Mouse (Mus musculus): ENCODE data around the gene Use1. TPM values are rescaled to one million over a fixed set of nuclear protein-coding genes. Genes with fewer than 3 reads are reported as not detected.
"Not testable (repeated sequence)": the region's sequence is repeated elsewhere in the genome, so short reads cannot be mapped to it uniquely, and the experiment has no call there.

Gene Use1
- polyA plus RNA-seq (2014; fragmentation: Nextera tagmentation; extraction: Ambion mirVana): 92.1 and 95.3 TPM in 2 replicates

- DNase-seq (ENCODE audit: low spot score) (peak; percentile 94), ATAC-seq (ENCODE audit: insufficient number of reproducible peaks, low FRiP score, low TSS enrichment, low read depth) (peak; percentile 77)
- Histone ChIP-seq H3K4me1 (ENCODE audit: control insufficient read depth, insufficient read depth, low read length) (peaks cover 3% of the 10 kb centered on the region; the same call in 1 of the 2 replicates), H3K9ac (ENCODE audit: low read length) (peak within 1 kb of the TSS; percentile 62), H3K9me3 (ENCODE audit: control insufficient read depth, low read length) (no peaks in the 10 kb centered on the region), H3K4me2 (ENCODE audit: low read depth, severe bottlenecking) (peak within 1 kb of the TSS; percentile 76), H3K27ac (replicated peaks; ENCODE audit: low read depth, low read length) (peak within 1 kb of the TSS; percentile 63), H3K4me3 (ENCODE audit: low read depth, low read length) (peak within 1 kb of the TSS; percentile 48), H3K27me3 (ENCODE audit: control insufficient read depth, insufficient read depth, low read length) (no peaks in the 10 kb centered on the region), H3K36me3 (ENCODE audit: control insufficient read depth, insufficient read depth, low read length) (peaks cover 2% of the 10 kb centered on the region; the same call in 1 of the 2 replicates)
- WGBS: under 1% methylated on average over 56 of the region's 56 CpGs
Observed at GRCm38 (mm10) chr8:71366771-71367528, at the start of gene Use1. TSS of gene Use1 (plus strand) at chr8:71366848.

GRCm38 (mm10) chr8:71318610-71319009 lies 48.0 kb upstream of the Use1 start:
- H3K4me3 ChIP-seq (ENCODE audit: low read depth, low read length); ATAC-seq (ENCODE audit: insufficient number of reproducible peaks, low FRiP score, low TSS enrichment, low read depth); H3K27me3 ChIP-seq (ENCODE audit: control insufficient read depth, insufficient read depth, low read length); H3K27ac ChIP-seq (replicated peaks; ENCODE audit: low read depth, low read length); H3K4me2 ChIP-seq (ENCODE audit: low read depth, severe bottlenecking); DNase-seq (ENCODE audit: low spot score); H3K9me3 ChIP-seq (ENCODE audit: control insufficient read depth, low read length); H3K4me1 ChIP-seq (ENCODE audit: control insufficient read depth, insufficient read depth, low read length); H3K9ac ChIP-seq (ENCODE audit: low read length); H3K36me3 ChIP-seq (ENCODE audit: control insufficient read depth, insufficient read depth, low read length): not testable (repeated sequence)
- WGBS: 85% methylated on average over 5 of the region's 5 CpGs

- H3K4me2 ChIP-seq (ENCODE audit: low read depth, severe bottlenecking); H3K9ac ChIP-seq (ENCODE audit: low read length): not testable (repeated sequence)
Observed at GRCm38 (mm10) chr8:71319760-71320159, 46.9 kb upstream of the Use1 start.

GRCm38 (mm10) chr8:71322939-71323338 lies 43.7 kb upstream of the Use1 start:
- Histone ChIP-seq H3K9me3 (ENCODE audit: control insufficient read depth, low read length) (no peaks in the 10 kb centered on the region), H3K27me3 (ENCODE audit: control insufficient read depth, insufficient read depth, low read length) (no peaks in the 10 kb centered on the region), H3K36me3 (ENCODE audit: control insufficient read depth, insufficient read depth, low read length) (peaks cover 17% of the 10 kb centered on the region; the same call in 1 of the 2 replicates), H3K4me3 (ENCODE audit: low read depth, low read length) (no peak overlapping the region), H3K27ac (replicated peaks; ENCODE audit: low read depth, low read length) (no peak overlapping the region), H3K9ac (ENCODE audit: low read length) (no peak overlapping the region), H3K4me1 (ENCODE audit: control insufficient read depth, insufficient read depth, low read length) (no peaks in the 10 kb centered on the region), H3K4me2 (ENCODE audit: low read depth, severe bottlenecking) (no peak overlapping the region)
- DNase-seq (ENCODE audit: low spot score): no peak
- WGBS: 92% methylated on average over 3 of the region's 3 CpGs
- ATAC-seq (ENCODE audit: insufficient number of reproducible peaks, low FRiP score, low TSS enrichment, low read depth): no peak

More at GRCm38 (mm10) chr8:71319760-71320159, 46.9 kb upstream of the Use1 start:
- not testable (repeated sequence) for H3K4me3 ChIP-seq (ENCODE audit: low read depth, low read length); ATAC-seq (ENCODE audit: insufficient number of reproducible peaks, low FRiP score, low TSS enrichment, low read depth); H3K27me3 ChIP-seq (ENCODE audit: control insufficient read depth, insufficient read depth, low read length); DNase-seq (ENCODE audit: low spot score); H3K9me3 ChIP-seq (ENCODE audit: control insufficient read depth, low read length); H3K27ac ChIP-seq (replicated peaks; ENCODE audit: low read depth, low read length); H3K4me1 ChIP-seq (ENCODE audit: control insufficient read depth, insufficient read depth, low read length)
- WGBS: 82% methylated on average over 2 of the region's 2 CpGs
- H3K36me3 ChIP-seq (ENCODE audit: control insufficient read depth, insufficient read depth, low read length): peaks cover 11% of the 10 kb centered on the region; the same call in 1 of the 2 replicates

GRCm38 (mm10) chr8:71324848-71325247 lies 41.8 kb upstream of the Use1 start:
- DNase-seq (ENCODE audit: low spot score): no peak
- Histone ChIP-seq H3K4me1 (ENCODE audit: control insufficient read depth, insufficient read depth, low read length) (no peaks in the 10 kb centered on the region), H3K27me3 (ENCODE audit: control insufficient read depth, insufficient read depth, low read length) (no peaks in the 10 kb centered on the region), H3K36me3 (ENCODE audit: control insufficient read depth, insufficient read depth, low read length) (peaks cover 22% of the 10 kb centered on the region; the same call in 1 of the 2 replicates), H3K4me2 (ENCODE audit: low read depth, severe bottlenecking) (no peak overlapping the region), H3K4me3 (ENCODE audit: low read depth, low read length) (no peak overlapping the region), H3K9me3 (ENCODE audit: control insufficient read depth, low read length) (no peaks in the 10 kb centered on the region), H3K9ac (ENCODE audit: low read length) (no peak overlapping the region), H3K27ac (replicated peaks; ENCODE audit: low read depth, low read length) (no peak overlapping the region)
- 77% methylated on average over 1 of the region's 1 CpGs for WGBS
- no peak for ATAC-seq (ENCODE audit: insufficient number of reproducible peaks, low FRiP score, low TSS enrichment, low read depth)

GRCm38 (mm10) chr8:71337834-71338233 lies 28.8 kb upstream of the Use1 start:
- not testable (repeated sequence) for H3K9ac ChIP-seq (ENCODE audit: low read length); H3K4me1 ChIP-seq (ENCODE audit: control insufficient read depth, insufficient read depth, low read length); ATAC-seq (ENCODE audit: insufficient number of reproducible peaks, low FRiP score, low TSS enrichment, low read depth); H3K4me2 ChIP-seq (ENCODE audit: low read depth, severe bottlenecking); H3K27me3 ChIP-seq (ENCODE audit: control insufficient read depth, insufficient read depth, low read length); H3K36me3 ChIP-seq (ENCODE audit: control insufficient read depth, insufficient read depth, low read length); DNase-seq (ENCODE audit: low spot score); H3K9me3 ChIP-seq (ENCODE audit: control insufficient read depth, low read length); H3K27ac ChIP-seq (replicated peaks; ENCODE audit: low read depth, low read length); H3K4me3 ChIP-seq (ENCODE audit: low read depth, low read length)
- WGBS: 97% methylated on average over 6 of the region's 6 CpGs

- Histone ChIP-seq H3K27ac (replicated peaks; ENCODE audit: low read depth, low read length) (no peak overlapping the region), H3K27me3 (ENCODE audit: control insufficient read depth, insufficient read depth, low read length) (no peaks in the 10 kb centered on the region), H3K4me2 (ENCODE audit: low read depth, severe bottlenecking) (no peak overlapping the region), H3K36me3 (ENCODE audit: control insufficient read depth, insufficient read depth, low read length) (peaks cover 3% of the 10 kb centered on the region; the same call in 1 of the 2 replicates), H3K4me1 (ENCODE audit: control insufficient read depth, insufficient read depth, low read length) (no peaks in the 10 kb centered on the region), H3K4me3 (ENCODE audit: low read depth, low read length) (no peak overlapping the region), H3K9me3 (ENCODE audit: control insufficient read depth, low read length) (no peaks in the 10 kb centered on the region), H3K9ac (ENCODE audit: low read length) (no peak overlapping the region)
- DNase-seq (ENCODE audit: low spot score) (peak; percentile 64), ATAC-seq (ENCODE audit: insufficient number of reproducible peaks, low FRiP score, low TSS enrichment, low read depth) (no peak)
- 79% methylated on average over 5 of the region's 5 CpGs for WGBS
Observed at GRCm38 (mm10) chr8:71340625-71341024, 26.0 kb upstream of the Use1 start.

- ATAC-seq (ENCODE audit: insufficient number of reproducible peaks, low FRiP score, low TSS enrichment, low read depth) (no peak), DNase-seq (ENCODE audit: low spot score) (no peak)
- no peaks in the 10 kb centered on the region for H3K4me1 ChIP-seq (ENCODE audit: control insufficient read depth, insufficient read depth, low read length)
- no peak overlapping the region for H3K4me2 ChIP-seq (ENCODE audit: low read depth, severe bottlenecking)
- H3K27me3 ChIP-seq (ENCODE audit: control insufficient read depth, insufficient read depth, low read length): no peaks in the 10 kb centered on the region
- H3K4me3 ChIP-seq (ENCODE audit: low read depth, low read length): no peak overlapping the region
- H3K27ac ChIP-seq (replicated peaks; ENCODE audit: low read depth, low read length): no peak overlapping the region
- no peak overlapping the region for H3K9ac ChIP-seq (ENCODE audit: low read length)
- WGBS: 69% methylated on average over 1 of the region's 1 CpGs
- H3K36me3 ChIP-seq (ENCODE audit: control insufficient read depth, insufficient read depth, low read length): peaks cover 15% of the 10 kb centered on the region; the same call in 1 of the 2 replicates
- no peaks in the 10 kb centered on the region for H3K9me3 ChIP-seq (ENCODE audit: control insufficient read depth, low read length)
Observed at GRCm38 (mm10) chr8:71346581-71346980, 20.1 kb upstream of the Use1 start.
